In genomic region chr9:108689106-108689505, GRCm38 (mm10) we compare ENCODE assay signal across 9 mouse cellular contexts. TPM values are rescaled to one million over a fixed set of nuclear protein-coding genes. Genes with fewer than 3 reads are reported as not detected.
DNase-seq lines count a peak whose midpoint lies in the region; ATAC-seq and TF ChIP-seq lines count a peak whose summit lies in the region.
"Had no signal": no experiment of that assay in that cellular context is flagged by ENCODE, and none has a peak within 500 bp of the region (broad histone marks: within the 10 kb centered on the region; RNA-seq: fewer than 3 reads in every experiment).

Prkar2a (plus strand) TSS chr9:108689314.

- H3K9ac ChIP-seq in kidney, postnatal 0 days (ENCODE audit: low read depth, low read length) = no peak within 1 kb of the TSS
- H3K9ac ChIP-seq in midbrain, postnatal 0 days (replicated peaks; ENCODE audit: low read length, poor library complexity, severe bottlenecking) = no peak within 1 kb of the TSS

- ATAC-seq in kidney, postnatal 0 days (replicated peaks; ENCODE audit: low FRiP score, low read depth) = no peak
- ATAC-seq in midbrain, postnatal 0 days (ENCODE audit: low FRiP score) = no peak

- no peak within 1 kb of the TSS for H3K4me2 ChIP-seq in kidney, postnatal 0 days (ENCODE audit: low read length)
- H3K4me2 ChIP-seq in midbrain, postnatal 0 days (ENCODE audit: low read depth, low read length, poor library complexity, severe bottlenecking) = no peak within 1 kb of the TSS

- H3K27ac ChIP-seq in kidney, postnatal 0 days = no peak within 1 kb of the TSS
- peak within 1 kb of the TSS; percentile 44 for H3K27ac ChIP-seq in midbrain, postnatal 0 days (ENCODE audit: low read depth, low read length)

- 0 out of 2 replicates have a peak, but pooled peaks cover 7% of the 10 kb centered on the region for H3K4me1 ChIP-seq in kidney, postnatal 0 days (replicated peaks; ENCODE audit: insufficient read depth, low read length)
- H3K4me1 ChIP-seq in midbrain, postnatal 0 days (ENCODE audit: insufficient read depth, low read length) = peaks cover 14% of the 10 kb centered on the region

- no peak for DNase-seq in kidney, postnatal 0 days (ENCODE audit: low spot score)
- DNase-seq in kidney, postnatal 25 days = no peak
- peak; percentile 78 for DNase-seq in embryo, embryonic 10.5 days (ENCODE audit: low spot score)
- DNase-seq in heart, adult 8-10 months (ENCODE audit: low spot score) = no peak
- no peak for DNase-seq in layer of hippocampus, postnatal 36 days
- DNase-seq in midbrain, postnatal 0 days (ENCODE audit: low spot score) = peak; percentile 79
- no peak for DNase-seq in cerebellum, adult 9-10 months
- no peak for DNase-seq in thymus, adult 18-20 months

- no peaks in the 10 kb centered on the region for H3K36me3 ChIP-seq in kidney, postnatal 0 days (ENCODE audit: insufficient read depth, low read length)
- peaks cover 4% of the 10 kb centered on the region for H3K36me3 ChIP-seq in midbrain, postnatal 0 days (ENCODE audit: insufficient read depth, low read length)

- H3K4me3 ChIP-seq in kidney, postnatal 0 days (replicated peaks; ENCODE audit: low read depth, low read length) = no peak within 1 kb of the TSS
- H3K4me3 ChIP-seq in midbrain, postnatal 0 days (ENCODE audit: low read depth, low read length) = no peak within 1 kb of the TSS

- no peak for TF ChIP-seq CTCF in kidney, postnatal 0 days (IDR thresholded peaks at IDR 0.05; ENCODE audit: low read depth)
- no peak for TF ChIP-seq CTCF in midbrain, postnatal 0 days (IDR thresholded peaks at IDR 0.05)

- 88% methylated on average over 1 of the region's 1 CpGs for WGBS in kidney, postnatal 0 days
- WGBS in midbrain, postnatal 0 days = 28% methylated on average over 1 of the region's 1 CpGs

- no peaks in the 10 kb centered on the region for H3K9me3 ChIP-seq in kidney, postnatal 0 days (replicated peaks; ENCODE audit: low read length)
- H3K9me3 ChIP-seq in midbrain, postnatal 0 days (ENCODE audit: low read length) = no peaks in the 10 kb centered on the region

- no peaks in the 10 kb centered on the region for H3K27me3 ChIP-seq in kidney, postnatal 0 days (ENCODE audit: insufficient read depth, low read length)
- no peaks in the 10 kb centered on the region for H3K27me3 ChIP-seq in midbrain, postnatal 0 days (ENCODE audit: insufficient read depth, low read length)

RNA-seq across cellular contexts. Expression of gene Prkar2a, which starts in this region (rescaled TPM):
- 18.0 and 18.6 TPM in 2 replicates for polyA plus RNA-seq in kidney, postnatal 0 days (2015; fragmentation: Nextera tagmentation; extraction: Ambion mirVana)
- total RNA-seq in heart, adult 8-10 months (2022) = 10 to 100 TPM; 80.5 to 91.0 (median 88.1) TPM
- 10 to 100 TPM; 41.4 to 48.1 TPM for total RNA-seq in layer of hippocampus, postnatal 36 days (2021)
- 107 and 137 TPM in 2 replicates for total RNA-seq in midbrain, postnatal 0 days (2014; rRNA removed)
- 44.8 and 49.7 TPM in 2 replicates for polyA plus RNA-seq in midbrain, postnatal 0 days (2015; fragmentation: Nextera tagmentation; extraction: Ambion mirVana)
- polyA plus RNA-seq: G1E had no signal

Comparison
In these comparisons a context has a peak if more than half of its experiments do, and no peak if none do; other contexts are left out.
1. DNase-seq: peak in embryo, embryonic 10.5 days (single experiment) and midbrain, postnatal 0 days (single experiment); none in kidney, postnatal 0 days (single experiment), kidney, postnatal 25 days (0 of 2), heart, adult 8-10 months (single experiment), layer of hippocampus, postnatal 36 days (0 of 2), cerebellum, adult 9-10 months (single experiment) and thymus, adult 18-20 months (0 of 2).